Mouse (Mus musculus) gastrocnemius, postnatal 10 days (tissue): ENCODE measurements around the gene Ppt2. TPM values are rescaled to one million over a fixed set of nuclear protein-coding genes. Genes with fewer than 3 reads are reported as not detected.

Experiments used
- DNase-seq: peaks from one replicate; pipeline ENCODE4 v3.0.0; 2021; ENCODE audit warnings: mixed read lengths
- long read RNA-seq, 2 experiments: library from polyadenylated mRNA; stranded (forward); transcript quantifications; one replicate each; pipeline ENCODE4 v2.0.0; 2021
- total RNA-seq, 2 experiments: library from RNA; stranded (reverse); gene quantifications; 2 replicates each; pipeline ENCODE4 v1.2.3; 2021

Ppt2 gene
- total RNA-seq = 10 to 100 TPM; 32.6 to 33.7 TPM
- long read RNA-seq, experiment 1, transcript Ppt2-209 (9 exons, 1,710 nt) = major isoform, 7 of 34 reads
- long read RNA-seq, experiment 1, partial matches to known transcripts = 2 of 34 reads
- long read RNA-seq, experiment 1, other reads (novel, unspliced or antisense) = 22 of 34 reads
- long read RNA-seq, experiment 2, transcript Ppt2-209 (9 exons, 1,710 nt) = major isoform, 8 of 30 reads
- long read RNA-seq, experiment 2, partial matches to known transcripts = 1 of 30 reads
- long read RNA-seq, experiment 2, other reads (novel, unspliced or antisense) = 17 of 30 reads

DNA sequence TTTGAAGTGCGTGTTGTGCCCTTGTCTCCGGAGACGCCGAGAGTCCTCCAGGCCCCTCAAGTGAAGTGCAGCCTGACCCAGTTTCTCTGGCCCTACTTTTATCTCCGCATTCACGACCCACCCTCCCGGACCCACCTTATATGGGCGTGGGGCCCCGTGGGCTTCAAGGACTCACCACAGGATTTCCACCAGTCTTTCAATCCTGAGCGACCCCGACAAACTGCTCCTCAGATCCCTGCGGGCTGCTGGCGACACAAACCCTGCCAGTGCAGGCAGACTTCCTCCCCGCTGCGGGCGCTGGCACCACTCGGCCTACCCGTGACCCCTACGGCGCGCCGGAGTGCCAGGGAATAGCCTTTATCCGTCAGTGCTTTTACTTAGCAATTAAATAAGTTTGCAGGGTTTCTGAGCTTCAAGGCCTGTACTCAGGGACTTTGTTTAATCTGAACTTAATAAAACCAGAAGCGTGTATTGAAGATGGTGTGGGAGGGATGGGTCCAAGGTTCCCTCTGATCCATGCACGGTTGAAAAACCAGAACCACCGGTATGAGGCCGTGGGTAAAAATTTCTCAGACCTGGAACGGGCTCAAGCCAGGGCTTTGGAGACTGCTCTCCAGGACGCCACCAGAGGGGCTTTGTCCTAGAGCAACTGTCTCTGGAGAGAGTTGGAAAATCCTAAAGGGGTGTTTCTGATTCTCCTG, at the start of gene Ppt2:
Ppt2 (minus strand) TSS at position 568 of the 701 bp plus-strand sequence.
- peak; percentile 57 for DNase-seq

DNA sequence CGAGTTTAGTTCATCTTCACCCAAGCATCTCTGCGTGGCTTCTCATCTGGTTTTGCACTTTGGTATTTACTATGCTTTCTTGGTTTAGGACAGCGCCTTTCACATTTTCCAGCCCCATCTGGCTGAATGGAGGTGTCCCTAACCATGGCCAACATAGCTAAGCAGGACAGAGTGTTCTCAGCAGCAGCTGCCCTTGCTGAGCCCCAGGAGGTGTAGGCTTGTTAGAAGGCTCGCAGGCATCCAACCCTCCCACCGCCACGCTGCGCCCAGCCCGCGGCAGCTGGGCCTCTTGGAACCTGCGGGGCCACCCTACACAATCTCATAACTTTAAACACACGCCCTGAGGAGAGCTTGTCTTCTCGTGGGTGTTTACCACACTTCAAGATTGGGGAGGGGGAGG, 48.4 kb upstream of the Ppt2 start:
- no peak for DNase-seq

DNA sequence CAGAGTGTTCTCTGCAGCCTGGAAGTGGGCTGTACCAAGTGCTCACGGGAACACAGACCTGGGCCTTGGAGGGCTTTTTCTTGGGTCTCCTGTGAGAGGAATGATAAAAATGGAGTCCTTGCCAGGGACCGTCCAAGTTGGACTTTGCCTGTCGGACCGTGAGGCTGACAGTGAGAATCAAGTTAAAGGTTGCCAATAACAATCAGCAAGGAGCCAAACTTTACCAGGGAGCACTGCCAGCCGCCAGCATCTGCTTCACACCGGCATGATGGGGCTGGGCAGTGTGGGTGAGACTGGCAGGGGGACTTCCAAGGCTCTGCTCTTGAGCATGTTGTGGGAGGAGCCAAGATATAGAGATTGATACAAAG, 47.8 kb upstream of the Ppt2 start:
- DNase-seq = no peak

DNA sequence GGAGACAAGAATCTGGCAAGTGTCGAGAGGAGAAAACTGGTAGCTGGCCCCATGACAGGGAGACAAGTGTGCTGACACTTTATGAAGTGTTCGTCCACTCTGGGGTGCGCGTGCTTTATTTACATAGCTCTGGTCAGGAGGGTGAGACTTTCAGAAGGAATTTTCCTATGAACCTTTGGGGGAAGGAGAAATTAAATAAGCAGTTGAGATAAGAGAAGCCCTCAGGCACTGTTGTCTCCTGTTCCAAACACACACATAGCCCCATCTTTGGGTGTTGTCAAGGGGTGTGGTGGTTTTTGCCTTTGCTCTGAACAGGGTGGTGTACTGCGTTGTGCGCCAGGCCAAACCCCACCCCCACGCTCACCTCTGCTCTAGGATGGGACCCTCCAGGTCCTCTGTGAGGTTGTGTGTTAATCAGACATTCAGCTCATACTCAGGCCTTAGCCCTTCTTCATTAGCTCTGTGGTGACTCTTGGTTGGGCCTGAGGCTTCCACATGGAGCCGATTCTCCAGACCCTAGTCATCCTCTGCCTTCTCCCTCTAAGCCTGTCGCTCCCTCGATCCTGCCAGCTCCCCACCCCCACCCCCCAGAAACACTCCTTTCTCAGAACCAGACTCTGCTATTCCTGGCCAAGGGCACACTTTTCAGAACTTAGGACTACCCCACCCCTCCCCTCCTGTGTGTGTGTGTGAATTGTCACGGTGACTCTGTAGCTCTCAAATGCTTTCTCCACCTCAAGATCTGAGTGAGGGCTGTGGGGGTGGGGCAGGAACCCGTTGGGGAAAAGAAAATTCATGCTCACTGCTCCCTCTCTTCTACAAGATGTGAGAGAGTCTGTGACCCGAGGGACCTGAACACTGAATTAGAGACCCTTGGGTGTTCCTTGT, 47.1 kb upstream of the Ppt2 start:
- no peak for DNase-seq

DNA sequence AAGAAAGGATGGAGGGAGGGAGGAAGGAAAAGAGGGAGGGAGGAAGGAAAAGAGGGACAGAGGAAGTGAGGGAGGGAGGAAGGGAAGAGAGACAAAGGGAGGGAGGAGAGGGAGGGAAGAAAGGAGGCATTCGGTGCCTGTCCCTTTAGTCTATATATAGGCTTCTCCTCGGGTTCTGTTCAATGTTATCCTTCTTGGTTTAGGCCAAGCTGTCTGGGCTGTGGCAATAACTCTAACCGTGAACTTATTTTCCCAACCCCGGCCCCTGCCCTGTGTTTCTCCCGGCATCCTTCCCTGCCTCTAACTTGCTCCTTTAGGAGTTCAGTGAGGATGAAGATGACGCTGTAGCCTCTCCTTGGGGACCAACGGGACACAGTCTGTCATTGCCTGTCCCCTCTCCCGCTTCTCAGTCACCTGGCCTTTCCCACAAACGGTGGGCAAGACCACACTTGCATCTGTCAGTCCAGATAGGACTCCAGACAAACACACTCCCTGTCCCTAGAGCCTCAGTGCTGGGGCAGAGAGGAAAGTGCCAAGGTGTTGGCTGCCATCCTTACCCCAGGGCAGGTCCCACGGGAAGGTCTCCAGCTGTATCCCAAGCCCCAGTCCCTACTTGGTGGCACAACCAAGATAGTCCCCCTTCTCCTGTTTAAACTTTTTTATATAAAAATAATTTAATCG, 46.4 kb upstream of the Ppt2 start:
- no peak for DNase-seq

DNA sequence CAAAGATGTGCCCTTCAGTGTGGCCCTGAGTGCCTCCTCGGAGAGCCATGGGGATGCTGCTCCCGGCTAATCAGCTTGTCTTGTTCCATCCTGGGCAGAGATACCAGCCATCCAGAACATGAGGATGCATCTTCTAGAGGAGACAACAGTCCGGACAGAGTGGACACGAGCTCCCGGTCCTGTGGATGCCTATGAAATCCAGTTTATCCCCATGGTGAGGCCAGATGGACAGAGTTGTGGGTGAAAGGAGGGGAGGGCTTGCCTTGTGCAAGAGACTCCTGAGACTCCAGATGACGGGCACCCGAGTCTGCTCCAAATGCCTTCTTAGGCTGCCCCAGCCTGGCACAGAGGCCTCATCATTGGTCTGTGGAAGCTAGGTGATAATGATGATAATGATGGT, 44.8 kb upstream of the Ppt2 start:
- no peak for DNase-seq

DNA sequence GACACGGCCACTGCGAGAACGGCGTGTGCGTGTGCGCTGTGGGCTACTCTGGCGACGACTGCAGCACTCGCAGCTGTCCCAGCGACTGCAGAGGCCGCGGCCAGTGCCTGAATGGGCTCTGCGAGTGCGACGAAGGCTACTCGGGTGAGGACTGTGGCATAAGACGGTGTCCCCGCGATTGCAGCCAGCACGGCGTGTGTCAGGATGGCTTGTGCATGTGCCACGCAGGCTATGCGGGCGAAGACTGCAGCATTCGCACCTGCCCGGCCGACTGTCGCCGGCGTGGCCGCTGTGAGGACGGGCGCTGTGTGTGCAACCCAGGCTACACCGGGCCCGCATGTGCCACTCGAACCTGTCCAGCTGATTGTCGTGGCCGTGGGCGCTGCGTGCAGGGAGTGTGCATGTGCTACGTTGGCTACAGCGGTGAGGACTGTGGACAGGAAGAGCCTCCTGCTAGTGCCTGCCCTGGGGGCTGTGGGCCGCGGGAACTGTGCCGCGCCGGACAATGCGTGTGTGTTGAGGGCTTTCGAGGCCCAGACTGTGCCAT, 44.0 kb upstream of the Ppt2 start:
- DNase-seq = no peak

DNA sequence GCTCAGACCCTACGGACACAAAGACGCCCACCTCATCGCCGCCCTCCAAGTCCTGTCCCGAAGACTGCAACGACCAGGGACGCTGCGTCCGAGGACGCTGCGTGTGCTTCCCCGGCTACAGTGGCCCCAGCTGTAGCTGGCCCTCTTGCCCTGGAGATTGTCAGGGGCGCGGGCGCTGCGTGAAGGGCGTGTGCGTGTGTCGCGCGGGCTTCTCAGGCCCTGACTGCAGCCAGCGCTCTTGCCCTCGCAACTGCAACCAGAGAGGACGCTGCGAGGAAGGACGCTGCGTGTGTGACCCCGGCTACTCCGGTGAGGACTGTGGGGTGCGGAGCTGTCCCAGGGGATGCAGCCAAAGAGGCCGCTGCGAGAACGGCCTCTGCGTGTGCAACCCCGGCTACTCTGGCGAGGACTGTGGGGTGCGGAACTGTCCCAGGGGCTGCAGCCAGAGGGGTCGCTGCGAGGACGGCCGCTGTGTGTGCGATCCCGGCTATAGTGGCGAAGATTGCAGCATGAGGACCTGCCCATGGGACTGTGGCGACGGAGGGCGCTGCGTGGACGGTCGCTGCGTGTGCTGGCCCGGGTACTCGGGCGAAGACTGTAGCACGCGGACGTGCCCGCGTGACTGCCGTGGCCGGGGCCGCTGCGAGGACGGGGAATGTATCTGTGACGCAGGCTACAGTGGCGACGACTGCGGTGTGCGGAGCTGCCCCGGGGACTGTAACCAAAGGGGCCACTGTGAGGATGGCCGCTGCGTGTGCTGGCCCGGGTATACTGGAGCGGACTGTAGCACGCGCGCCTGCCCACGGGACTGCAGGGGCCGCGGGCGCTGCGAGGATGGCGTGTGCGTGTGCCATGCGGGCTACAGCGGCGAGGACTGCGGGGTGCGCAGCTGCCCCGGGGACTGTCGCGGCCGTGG, 43.1 kb upstream of the Ppt2 start:
- DNase-seq = no peak

DNA sequence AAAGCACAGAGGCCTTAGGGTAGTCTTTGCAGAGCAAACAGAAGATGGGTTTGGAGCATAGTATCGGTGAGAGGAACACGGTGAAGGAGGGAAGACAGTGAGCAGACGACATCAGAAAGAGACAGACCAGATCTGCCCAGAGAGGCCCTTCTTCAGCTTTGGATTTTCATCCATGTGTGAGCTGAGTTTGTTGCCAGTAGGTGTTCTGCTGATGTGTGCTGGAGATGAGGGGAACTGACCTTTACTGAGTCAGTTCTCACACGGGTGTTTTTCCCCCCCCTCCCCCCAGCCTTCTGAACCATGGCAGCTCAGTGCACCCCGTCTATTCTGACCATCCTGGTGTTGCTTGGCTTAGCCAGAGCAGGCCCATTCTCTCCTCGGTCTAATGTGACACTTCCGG, 41.9 kb upstream of the Ppt2 start, which contains the start of gene Tnxb:
Tnxb (plus strand) TSS at position 301 of the 400 bp plus-strand sequence.
- DNase-seq = no peak

DNA sequence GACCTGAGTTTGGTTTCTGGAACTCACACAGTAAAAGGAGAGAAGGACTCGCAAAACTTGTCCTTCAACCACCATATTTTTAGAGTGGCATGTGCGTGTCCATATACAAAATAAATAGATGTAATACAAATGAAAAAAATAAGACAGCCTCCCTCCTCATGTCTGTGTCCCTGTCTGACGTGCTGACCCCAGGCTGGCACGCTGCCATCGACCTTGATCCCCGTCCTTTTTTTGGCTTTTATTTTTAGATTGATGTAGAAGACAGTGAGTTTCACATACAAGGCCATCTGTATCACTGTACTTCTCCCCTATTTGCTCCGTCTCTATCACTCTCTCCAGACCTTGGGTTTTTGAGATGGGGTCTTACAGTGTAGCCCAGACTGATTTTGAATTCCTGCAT, 36.2 kb upstream of the Ppt2 start:
- no peak for DNase-seq

DNA sequence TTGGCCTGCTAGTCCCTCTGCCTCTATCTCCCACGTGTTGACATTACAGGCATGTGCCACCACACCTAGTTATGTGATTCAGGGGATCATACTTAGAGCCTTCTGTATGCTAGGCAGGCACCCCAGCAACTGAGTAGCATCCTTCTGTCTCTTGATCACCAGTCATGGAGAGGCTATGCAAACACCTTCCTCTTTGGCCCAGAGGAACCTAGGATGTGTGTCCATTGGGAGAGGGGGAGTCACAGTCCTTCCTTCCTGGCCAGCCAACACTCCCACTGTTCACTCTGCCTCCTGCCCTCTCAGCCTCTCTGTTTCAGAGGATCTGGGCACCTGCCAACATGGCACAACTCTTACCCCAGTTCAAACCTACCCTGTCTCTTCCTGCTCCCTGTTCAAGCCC, 35.2 kb upstream of the Ppt2 start:
- DNase-seq = no peak

DNA sequence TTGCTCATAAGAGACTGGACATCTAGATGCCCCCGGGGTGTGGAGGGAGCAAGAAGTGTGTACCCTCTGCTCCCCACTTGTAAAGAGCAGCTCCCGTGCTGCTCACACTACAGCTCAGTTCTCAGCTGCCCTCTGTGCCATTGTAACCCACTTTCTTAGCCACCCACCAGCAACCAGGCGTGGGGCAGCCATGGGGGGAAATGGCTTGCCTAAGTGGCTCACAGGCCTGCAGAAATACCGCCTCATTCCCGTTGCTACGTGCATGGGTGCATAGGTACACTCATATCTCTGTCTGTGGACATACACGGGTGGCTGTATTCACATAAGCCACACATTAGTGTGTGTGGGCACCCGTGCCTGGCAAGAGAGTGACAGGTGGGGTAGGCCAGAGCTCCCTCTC, 34.7 kb upstream of the Ppt2 start:
- DNase-seq = no peak

DNA sequence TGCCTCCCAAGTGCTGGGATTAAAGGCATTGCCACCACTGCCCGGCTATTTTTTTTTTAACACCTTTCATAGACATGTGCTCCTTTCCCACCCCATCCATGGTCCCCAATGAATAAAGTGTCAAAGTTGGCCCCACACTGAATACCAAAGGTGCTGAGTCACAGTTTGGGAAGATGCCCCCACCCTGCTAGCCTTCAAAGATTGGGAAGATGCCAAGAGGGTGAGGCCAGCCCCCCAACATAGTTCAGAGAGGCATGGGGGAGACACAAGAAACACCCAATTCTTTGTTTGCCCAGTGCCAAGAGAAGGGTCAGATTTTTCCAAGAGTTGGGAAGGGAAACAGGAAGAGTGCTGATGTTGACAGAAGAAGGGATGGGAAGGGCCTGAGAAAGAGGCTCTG, 34.2 kb upstream of the Ppt2 start:
- DNase-seq = no peak

DNA sequence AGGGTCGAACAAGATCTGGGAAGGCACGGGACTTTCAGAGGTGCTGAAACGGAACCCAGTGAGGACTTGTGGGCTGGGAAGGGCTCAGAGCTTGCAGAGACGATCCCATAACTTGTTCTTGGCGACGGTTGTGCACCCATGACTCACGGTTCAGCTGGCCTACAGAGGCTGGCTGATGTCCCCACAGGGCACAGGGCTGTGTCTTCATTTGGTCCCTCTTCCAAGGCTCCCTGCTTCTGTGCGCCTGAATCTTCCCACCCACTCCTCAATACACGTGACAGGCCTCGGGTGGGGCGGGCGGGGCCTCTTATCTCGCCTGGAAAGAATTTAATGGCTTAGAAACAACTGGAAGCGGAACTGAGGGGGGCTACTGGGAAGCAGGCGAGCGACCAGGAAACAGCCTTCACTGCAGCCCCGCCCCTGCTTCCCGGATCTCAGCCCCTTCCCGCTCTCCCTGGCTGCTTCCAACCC, 32.8 kb upstream of the Ppt2 start:
- DNase-seq = no peak

DNA sequence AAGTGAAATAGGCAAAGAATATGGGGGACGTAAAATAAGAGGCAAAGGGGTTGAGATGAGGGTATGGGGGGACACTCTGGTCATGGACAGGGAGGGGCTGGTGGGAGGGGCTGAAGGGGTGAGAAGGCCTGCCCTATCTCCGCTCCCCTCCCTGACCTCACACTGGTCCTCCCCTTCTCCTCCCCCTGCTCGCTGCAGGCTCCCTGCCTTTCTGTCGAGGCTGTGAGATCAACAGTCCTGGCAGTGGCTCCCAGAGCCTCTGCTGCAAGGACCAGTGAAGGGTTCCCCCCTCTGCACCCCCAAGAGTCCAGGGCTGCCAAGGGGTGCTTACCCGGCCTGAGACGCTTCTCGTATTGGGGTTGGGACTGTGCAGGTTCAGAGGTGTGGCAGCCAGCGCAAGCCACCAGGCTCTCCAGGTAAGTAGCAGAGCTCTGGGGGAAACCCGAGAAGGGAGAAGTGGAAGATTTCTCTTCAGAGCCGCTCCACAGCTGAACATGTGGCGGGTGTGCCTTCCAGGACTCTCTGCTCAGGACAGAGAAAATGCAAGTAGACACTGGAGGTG, 32.0 kb upstream of the Ppt2 start:
- DNase-seq = no peak

DNA sequence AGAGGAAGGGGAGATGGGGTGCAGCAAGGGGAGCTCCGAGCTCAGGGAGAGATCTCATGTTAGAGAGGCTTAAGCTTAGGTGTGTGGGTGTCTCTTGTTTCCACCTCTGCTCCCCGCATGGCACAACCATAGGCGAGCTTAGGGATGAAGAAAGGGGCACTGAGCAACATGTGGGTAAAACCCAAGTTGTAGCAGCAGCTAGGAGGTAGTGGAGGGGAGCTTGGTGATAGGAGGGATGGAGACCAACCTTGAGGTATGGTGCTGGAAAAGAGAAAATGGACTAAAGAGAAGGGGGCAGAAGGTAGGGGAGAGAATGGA, 31.5 kb upstream of the Ppt2 start:
- no peak for DNase-seq

DNA sequence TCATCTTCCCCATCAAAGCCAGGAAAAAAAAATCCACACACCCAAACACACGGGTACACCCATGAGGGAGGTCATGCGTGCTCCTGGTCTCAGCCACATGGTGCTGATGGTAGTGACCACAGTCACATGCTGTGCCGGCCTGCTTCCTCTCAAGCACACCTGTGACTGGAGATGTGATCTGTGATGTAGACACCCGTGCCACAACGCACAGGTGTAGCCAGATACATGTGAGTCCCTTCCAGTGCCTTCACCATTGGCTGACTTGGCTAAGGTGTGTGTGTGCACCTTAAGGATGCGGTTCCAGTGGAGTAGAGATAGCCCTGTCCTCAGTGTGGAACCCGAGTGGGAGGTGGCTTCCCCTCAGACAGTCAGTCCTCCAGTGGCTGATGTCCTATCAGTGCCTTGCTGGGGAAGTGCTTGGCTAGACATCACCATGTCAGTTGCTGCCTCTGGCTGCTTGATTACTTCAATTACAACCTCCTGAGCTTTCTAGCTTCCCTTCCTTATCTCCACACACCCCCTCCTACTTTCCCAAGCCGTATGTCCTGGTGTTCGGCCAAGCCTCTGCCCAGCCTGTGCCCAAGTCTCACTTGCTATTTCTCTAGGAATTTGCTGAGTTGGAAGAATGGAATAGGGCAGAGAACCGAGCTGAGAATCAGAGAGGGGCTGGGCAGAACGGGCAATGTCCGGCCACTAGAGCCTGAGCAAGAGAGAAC, 31.0 kb upstream of the Ppt2 start:
- no peak for DNase-seq

DNA sequence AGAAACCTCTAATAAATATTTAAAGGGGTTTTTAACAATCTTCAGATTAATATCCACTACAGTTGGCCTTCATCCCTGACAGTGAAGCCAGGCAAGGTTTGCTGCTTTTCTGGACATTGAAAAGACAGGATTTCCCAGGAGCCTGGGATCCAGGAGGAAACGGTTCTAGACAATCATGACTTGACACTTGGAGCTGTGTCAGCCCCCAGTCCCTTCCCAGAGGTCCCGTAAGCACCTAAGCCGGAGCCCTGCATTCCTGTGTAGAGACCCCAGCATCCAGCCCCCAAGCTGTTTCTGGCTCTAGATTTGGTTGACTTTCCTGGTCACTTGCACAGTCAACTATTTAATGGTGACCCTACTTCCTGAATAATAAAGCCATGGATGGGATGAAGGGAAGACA, 30.3 kb upstream of the Ppt2 start:
- no peak for DNase-seq

DNA sequence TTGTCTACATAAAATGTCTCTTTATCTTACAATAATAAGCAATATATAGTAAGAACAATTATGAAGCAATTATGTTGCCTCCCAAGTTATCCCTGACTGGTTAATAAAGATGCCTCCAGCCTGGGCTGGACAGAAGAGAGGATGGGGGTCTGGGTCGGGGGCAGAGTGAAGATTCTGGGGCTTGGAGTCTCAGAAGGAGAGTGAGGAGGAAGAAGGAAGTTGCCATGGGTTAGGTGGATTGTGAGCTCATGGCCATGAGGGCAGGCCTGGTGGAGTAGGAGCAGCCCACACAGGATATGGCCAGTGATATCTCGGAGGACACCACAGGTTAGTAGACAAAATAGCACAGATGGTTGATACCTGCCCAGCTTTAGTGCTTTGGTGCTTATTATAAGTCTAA, 29.8 kb upstream of the Ppt2 start:
- no peak for DNase-seq

DNA sequence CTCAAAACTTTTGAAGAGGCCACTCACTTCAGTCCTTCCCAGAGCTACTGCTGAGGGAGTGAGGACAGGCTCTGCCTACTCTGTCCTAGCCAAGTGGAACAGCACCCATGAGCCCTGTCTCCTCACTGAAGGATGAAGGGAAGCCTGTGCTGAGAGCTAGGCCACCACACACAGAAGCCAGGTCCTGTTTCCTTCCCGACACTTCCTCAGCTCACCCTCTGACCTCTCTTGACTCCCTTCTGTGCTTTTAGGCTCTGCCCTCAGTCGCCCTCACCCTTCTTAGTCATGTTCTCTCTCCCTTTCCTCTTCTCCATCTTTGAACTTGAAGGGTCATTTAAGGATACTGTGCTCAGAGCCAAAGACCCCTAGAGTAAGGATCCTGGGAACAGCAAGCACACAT, 29.0 kb upstream of the Ppt2 start:
- DNase-seq = no peak
